Mouse (Mus musculus) heart, embryonic 11.5 days (tissue): ENCODE measurements around the gene Edem1. TPM values are rescaled to one million over a fixed set of nuclear protein-coding genes. Genes with fewer than 3 reads are reported as not detected.

Experiments
- ATAC-seq: fragments of 200-750 bp; cut with Nextera tagmentation; replicated peaks from 2 replicates; pipeline ENCODE4 v1.8.0; 2017; ENCODE audit warnings: moderate library complexity; ENCODE audit not compliant: insufficient number of reproducible peaks, low FRiP score, low TSS enrichment
- H3K27ac ChIP-seq: fragments of 300-500 bp; sonication (generic); 2 replicates; pipeline ENCODE4 v1.5.1; 2014; ENCODE audit warnings: mild to moderate bottlenecking, low read depth, low read length
- H3K27me3 ChIP-seq: fragments of 300-500 bp; sonication (generic); 2 replicates; pipeline ENCODE4 v1.6.1; 2014; ENCODE audit warnings: mild to moderate bottlenecking, low read length, mixed read lengths; ENCODE audit not compliant: control insufficient read depth, insufficient read depth
- H3K36me3 ChIP-seq: fragments of 300-500 bp; sonication (generic); 2 replicates; pipeline ENCODE4 v1.6.1; 2014; ENCODE audit warnings: mild to moderate bottlenecking, low read length, moderate library complexity, mixed read lengths; ENCODE audit not compliant: control insufficient read depth, insufficient read depth
- H3K4me1 ChIP-seq: fragments of 300-500 bp; sonication (generic); 2 replicates; pipeline ENCODE4 v1.6.1; 2014; ENCODE audit warnings: low read length; ENCODE audit not compliant: control insufficient read depth, insufficient read depth
- H3K4me2 ChIP-seq: fragments of 300-500 bp; sonication (generic); 2 replicates; pipeline ENCODE4 v1.6.1; 2014; ENCODE audit warnings: mild to moderate bottlenecking, moderate library complexity
- H3K4me3 ChIP-seq: fragments of 300-500 bp; sonication (generic); 2 replicates; pipeline ENCODE4 v1.5.1; 2014; ENCODE audit warnings: low read depth, low read length
- H3K9ac ChIP-seq: fragments of 300-500 bp; sonication (generic); 2 replicates; pipeline ENCODE4 v1.6.1; 2014; ENCODE audit warnings: mild to moderate bottlenecking, low read depth, low read length, moderate library complexity
- H3K9me3 ChIP-seq: fragments of 300-500 bp; sonication (generic); replicated peaks from 2 replicates; pipeline ENCODE4 v1.6.1; 2016; ENCODE audit warnings: low read length; ENCODE audit not compliant: control insufficient read depth
- WGBS: fragments of 180-500 bp; shearing (Covaris S2); extraction: QIAGEN DNeasy Blood & Tissue Kit; methylation state at CpG from one replicate; pipeline ENCODE4 v1.1.7; 2014; ENCODE audit not compliant: insufficient replicate concordance; 5-methylcytosine and 5-hydroxymethylcytosine counted together
- polyA plus RNA-seq: library from polyadenylated mRNA; unstranded; fragments of >200 nt; fragmentation: Nextera tagmentation; extraction: Ambion mirVana; gene quantifications from 2 replicates; pipeline ENCODE4 v1.2.1, GENCODE M21; 2014

The Edem1 gene
- polyA plus RNA-seq, 1 experiment from 2014 or later = 18.6 TPM

DNA sequence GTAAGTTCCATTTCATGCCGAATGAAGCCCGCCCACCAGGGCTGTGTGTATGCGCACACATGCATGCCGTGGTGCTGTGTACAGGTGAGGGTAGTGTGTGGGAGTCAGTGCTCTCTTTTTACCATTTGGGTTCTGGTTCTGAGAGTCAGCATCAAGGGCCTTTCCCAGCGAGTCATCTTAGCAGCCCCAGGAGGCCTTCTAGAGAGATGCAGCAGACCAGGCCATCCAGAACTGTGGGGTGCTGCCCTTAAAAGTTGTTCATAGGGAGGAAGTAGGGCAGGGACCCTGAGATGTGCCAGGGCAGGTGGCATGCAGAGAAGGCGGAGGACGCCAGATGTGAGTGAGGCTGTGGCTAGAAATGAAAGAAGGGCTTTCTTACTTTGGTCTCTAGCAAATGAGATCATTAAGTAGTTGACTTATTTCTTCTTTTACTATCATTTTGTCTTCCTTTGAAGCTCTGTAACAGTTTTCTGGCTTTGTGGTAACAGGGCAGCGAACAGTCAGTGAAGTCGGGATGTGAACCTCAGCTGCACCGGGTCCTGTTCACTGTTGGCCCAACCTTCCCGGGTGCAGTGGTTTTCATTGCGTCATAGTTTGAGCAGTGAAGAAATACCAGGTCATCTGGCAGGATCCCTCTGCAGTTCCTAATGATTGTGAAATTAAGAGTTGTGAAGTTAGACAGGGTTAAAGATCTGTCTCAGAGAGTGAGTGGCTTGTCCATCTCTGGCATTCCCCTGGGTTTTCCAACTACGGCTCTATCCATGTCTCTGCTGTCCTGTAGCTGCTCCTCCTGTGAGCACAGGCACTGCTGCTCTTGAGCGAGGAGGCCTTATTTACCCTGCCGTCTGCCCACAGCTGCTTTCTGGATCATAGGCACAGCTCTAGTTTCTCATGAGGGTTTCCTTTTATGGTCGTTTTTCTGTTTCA is 7.6 kb downstream of the Edem1 start:
- no peak overlapping the region for H3K4me2 ChIP-seq
- no peaks in the 10 kb centered on the region for H3K9me3 ChIP-seq
- no peaks in the 10 kb centered on the region for H3K4me1 ChIP-seq
- no peak overlapping the region for H3K27ac ChIP-seq
- H3K4me3 ChIP-seq = no peak overlapping the region
- WGBS = 78% methylated on average over 16 of the region's 16 CpGs
- no peak for ATAC-seq
- no peaks in the 10 kb centered on the region for H3K27me3 ChIP-seq
- peaks cover 3% of the 10 kb centered on the region; the same call in 1 of the 2 replicates for H3K36me3 ChIP-seq
- no peak overlapping the region for H3K9ac ChIP-seq

DNA sequence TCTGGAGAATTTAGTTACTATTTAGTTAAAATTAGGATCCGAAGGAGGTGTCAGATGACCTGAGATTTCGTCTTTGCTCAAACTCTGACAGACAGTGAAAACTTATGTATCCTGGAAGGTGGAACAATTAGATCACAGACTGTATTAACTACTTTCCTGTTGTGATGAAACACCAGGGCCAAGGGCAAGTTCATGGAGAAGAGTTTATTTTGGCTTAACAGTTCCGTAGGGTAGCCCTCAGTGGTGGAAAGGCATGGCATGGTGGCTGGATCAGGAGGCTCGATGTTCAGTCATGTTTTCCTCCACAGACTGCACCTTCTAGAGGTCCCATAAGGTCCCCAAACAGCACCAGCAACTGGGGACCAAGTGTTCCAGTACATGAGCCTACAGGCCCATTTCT is 8.6 kb downstream of the Edem1 start:
- Histone ChIP-seq H3K4me3 (no peak overlapping the region), H3K27ac (no peak overlapping the region), H3K27me3 (no peaks in the 10 kb centered on the region), H3K9ac (no peak overlapping the region), H3K4me2 (no peak overlapping the region), H3K36me3 (peaks cover 3% of the 10 kb centered on the region; the same call in 1 of the 2 replicates), H3K4me1 (no peaks in the 10 kb centered on the region), H3K9me3 (no peaks in the 10 kb centered on the region)
- WGBS = 86% methylated on average over 4 of the region's 4 CpGs
- ATAC-seq = no peak

DNA sequence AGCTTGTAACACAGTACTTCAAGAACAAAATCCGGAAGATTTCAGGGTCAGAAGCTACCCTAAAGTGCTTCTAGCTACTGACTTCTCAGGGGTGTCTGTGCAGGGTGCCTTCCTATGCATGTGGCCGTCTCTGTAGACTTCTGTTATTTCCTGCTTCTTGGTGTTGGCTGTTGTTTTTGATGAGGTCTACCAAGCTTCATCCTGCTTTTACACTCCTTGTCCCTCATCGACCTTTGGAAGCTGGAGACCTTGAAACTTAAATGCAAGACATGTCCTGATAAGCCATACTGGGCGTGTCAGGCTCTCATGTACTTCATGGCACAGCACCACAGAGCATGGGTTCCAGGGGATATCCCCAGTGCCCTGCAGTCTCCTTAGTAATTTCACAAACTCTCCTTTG is 9.5 kb downstream of the Edem1 start:
- no peaks in the 10 kb centered on the region for H3K9me3 ChIP-seq
- H3K9ac ChIP-seq = no peak overlapping the region
- no peaks in the 10 kb centered on the region for H3K4me1 ChIP-seq
- no peaks in the 10 kb centered on the region for H3K27me3 ChIP-seq
- no peak for ATAC-seq
- 80% methylated on average over 4 of the region's 4 CpGs for WGBS
- H3K27ac ChIP-seq = no peak overlapping the region
- H3K4me2 ChIP-seq = no peak overlapping the region
- H3K36me3 ChIP-seq = peaks cover 3% of the 10 kb centered on the region; the same call in 1 of the 2 replicates
- no peak overlapping the region for H3K4me3 ChIP-seq

DNA sequence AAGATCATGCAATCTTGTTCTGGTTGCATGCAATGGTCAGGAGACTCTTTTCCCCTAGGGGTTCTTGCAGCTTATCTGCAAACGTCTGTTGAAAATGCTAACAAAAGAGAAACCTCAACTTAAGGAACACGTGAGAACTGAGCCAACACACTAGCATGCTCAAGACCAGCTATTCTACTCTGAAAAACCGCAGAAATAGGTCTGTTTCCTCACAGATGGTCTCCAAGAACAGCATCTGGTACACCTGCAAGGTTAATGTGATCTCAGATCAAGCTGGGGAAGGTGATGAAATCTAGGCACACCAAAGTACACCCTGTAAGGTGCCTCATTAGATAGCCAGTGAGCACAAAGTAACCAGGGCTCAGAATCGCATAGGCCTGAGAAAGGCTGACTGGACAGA is 11.0 kb downstream of the Edem1 start:
- no peak overlapping the region for H3K27ac ChIP-seq
- H3K36me3 ChIP-seq = peaks cover 6% of the 10 kb centered on the region
- no peaks in the 10 kb centered on the region for H3K4me1 ChIP-seq
- H3K9me3 ChIP-seq = no peaks in the 10 kb centered on the region
- 84% methylated on average over 4 of the region's 4 CpGs for WGBS
- no peaks in the 10 kb centered on the region for H3K27me3 ChIP-seq
- H3K4me3 ChIP-seq = no peak overlapping the region
- no peak overlapping the region for H3K9ac ChIP-seq
- ATAC-seq = no peak
- H3K4me2 ChIP-seq = no peak overlapping the region

DNA sequence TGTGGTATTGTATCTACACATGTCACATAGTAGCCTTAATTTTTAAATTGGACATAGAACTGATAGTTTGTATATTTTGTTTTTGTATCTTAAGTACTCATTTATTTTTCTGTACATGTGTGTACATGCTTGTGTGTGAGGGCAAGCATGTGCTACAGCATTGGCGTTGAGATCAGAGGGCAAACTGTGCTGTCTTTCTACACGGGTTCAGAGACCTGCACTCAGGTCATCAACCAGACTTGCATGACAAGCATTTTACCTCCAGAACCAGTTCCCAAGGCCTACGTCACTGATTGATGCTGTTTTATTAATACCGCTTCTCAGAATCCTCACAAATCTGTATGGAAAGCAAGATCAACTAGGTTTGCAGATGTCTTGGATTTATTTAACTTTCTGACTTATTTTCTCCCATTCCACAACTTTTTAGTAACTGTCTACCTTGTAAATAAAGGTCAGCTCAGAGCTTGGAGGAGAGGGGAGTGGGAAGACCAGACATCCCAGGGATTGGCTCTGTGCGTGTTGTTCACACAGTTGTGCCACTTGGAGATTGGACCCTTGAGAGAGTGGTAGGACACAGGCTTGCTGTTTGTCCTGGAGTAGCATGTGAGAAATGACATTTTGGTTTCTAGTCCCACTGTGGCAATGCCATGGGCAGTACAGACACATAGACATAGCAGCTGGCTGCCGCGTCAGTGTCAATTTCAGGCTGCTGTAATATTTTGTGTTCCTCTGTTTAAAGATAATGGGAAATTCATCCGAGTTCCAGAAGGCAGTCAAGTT is 12.6 kb downstream of the Edem1 start:
- Histone ChIP-seq H3K9ac (no peak overlapping the region), H3K4me2 (no peak overlapping the region), H3K36me3 (peaks cover 6% of the 10 kb centered on the region), H3K4me3 (no peak overlapping the region), H3K9me3 (no peaks in the 10 kb centered on the region), H3K27me3 (no peaks in the 10 kb centered on the region), H3K4me1 (no peaks in the 10 kb centered on the region), H3K27ac (no peak overlapping the region)
- 89% methylated on average over 8 of the region's 8 CpGs for WGBS
- ATAC-seq = no peak

DNA sequence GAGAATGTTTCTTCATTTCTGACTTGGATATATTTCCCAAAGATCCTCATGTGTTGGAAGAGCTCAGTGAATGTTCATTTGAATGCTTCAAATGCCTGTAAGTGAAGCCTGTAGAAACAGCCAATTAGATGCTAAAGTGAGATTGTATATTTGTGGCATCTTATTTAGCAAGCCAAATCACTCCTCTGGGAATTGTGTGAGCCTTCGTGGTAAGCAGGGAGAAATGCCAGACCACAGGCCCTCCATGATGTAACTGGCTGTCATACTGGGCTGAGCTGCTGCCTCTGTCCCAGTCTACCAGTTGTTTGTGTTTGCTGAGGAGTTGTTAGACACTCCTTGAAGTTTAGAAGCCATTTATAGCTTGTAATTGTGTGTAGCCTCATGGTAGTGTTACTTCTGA is 15.2 kb downstream of the Edem1 start:
- Histone ChIP-seq H3K4me1 (no peaks in the 10 kb centered on the region), H3K27ac (no peak overlapping the region), H3K4me3 (no peak overlapping the region), H3K36me3 (peaks cover 8% of the 10 kb centered on the region), H3K9ac (no peak overlapping the region), H3K27me3 (no peaks in the 10 kb centered on the region), H3K4me2 (no peak overlapping the region), H3K9me3 (no peaks in the 10 kb centered on the region)
- ATAC-seq = no peak
- 94% methylated on average over 1 of the region's 1 CpGs for WGBS

DNA sequence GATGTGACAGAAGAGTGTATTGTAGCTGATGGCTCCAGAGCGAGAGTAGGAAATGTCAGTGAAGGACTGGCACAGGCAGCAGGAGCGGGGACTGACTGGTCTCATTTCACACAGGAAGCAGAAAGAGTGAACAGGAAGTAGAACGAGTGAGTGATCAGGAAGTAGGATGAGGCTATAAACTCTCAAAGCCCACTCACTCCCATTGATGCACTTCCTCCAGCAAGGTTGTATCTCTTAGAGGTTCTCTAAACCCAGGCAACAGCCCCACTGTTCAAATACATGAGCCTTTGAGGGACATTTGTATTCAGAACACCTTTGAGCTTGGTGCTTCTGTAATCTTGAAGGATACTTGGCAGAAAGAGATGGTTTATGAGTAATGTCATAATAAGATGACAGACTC is 15.7 kb downstream of the Edem1 start:
- Histone ChIP-seq H3K36me3 (peaks cover 9% of the 10 kb centered on the region), H3K4me3 (no peak overlapping the region), H3K4me2 (no peak overlapping the region), H3K9me3 (no peaks in the 10 kb centered on the region), H3K4me1 (no peaks in the 10 kb centered on the region), H3K9ac (no peak overlapping the region), H3K27me3 (no peaks in the 10 kb centered on the region), H3K27ac (no peak overlapping the region)
- WGBS = 73% methylated on average over 3 of the region's 3 CpGs
- ATAC-seq = no peak

DNA sequence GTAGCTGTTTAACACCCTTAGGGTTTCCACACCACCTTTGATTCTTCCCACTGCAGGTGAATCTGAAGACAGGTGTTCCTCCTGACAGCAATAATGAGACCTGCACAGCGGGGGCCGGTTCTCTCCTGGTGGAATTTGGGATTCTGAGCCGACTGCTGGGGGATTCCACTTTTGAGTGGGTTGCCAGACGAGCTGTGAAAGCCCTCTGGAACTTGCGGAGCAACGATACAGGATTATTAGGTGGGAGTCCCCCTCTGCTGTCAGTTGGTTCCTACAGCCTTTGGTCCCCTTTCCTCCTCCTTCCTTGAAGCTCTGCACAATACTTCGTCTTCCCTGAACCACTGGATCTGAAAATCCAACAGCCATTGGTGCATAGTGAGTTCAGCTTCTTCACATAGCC is 16.3 kb downstream of the Edem1 start:
- H3K4me3 ChIP-seq = no peak overlapping the region
- no peaks in the 10 kb centered on the region for H3K27me3 ChIP-seq
- H3K4me1 ChIP-seq = no peaks in the 10 kb centered on the region
- H3K9me3 ChIP-seq = no peaks in the 10 kb centered on the region
- no peak overlapping the region for H3K9ac ChIP-seq
- no peak overlapping the region for H3K27ac ChIP-seq
- ATAC-seq = no peak
- 91% methylated on average over 7 of the region's 7 CpGs for whole genome bisulfite sequencing
- H3K36me3 ChIP-seq = peaks cover 6% of the 10 kb centered on the region
- H3K4me2 ChIP-seq = no peak overlapping the region
